Mouse (Mus musculus) splenic B cell, adult 2 months (primary cell): Measurements from ENCODE around the gene B3gnt9.
"Not testable (repeated sequence)": the region's sequence is repeated elsewhere in the genome, so short reads cannot be mapped to it uniquely, and the experiment has no call there.

Experiments
- DNase-seq: peaks from one replicate; pipeline ENCODE4 v3.0.0-alpha.2; 2011; ENCODE audit warnings: low read depth, low spot score
- H3K27me3 ChIP-seq: 2 replicates; pipeline ENCODE4 v1.6.1; 2012; ENCODE audit warnings: mild to moderate bottlenecking, low read length, moderate library complexity, mixed read lengths; ENCODE audit not compliant: control insufficient read depth, poor library complexity, insufficient read depth, severe bottlenecking
- H3K36me3 ChIP-seq: 2 replicates; pipeline ENCODE4 v1.6.1; 2012; ENCODE audit warnings: mild to moderate bottlenecking, low read length, moderate library complexity, mixed read lengths; ENCODE audit not compliant: control insufficient read depth, poor library complexity, insufficient read depth, severe bottlenecking

B3gnt9 gene

DNA sequence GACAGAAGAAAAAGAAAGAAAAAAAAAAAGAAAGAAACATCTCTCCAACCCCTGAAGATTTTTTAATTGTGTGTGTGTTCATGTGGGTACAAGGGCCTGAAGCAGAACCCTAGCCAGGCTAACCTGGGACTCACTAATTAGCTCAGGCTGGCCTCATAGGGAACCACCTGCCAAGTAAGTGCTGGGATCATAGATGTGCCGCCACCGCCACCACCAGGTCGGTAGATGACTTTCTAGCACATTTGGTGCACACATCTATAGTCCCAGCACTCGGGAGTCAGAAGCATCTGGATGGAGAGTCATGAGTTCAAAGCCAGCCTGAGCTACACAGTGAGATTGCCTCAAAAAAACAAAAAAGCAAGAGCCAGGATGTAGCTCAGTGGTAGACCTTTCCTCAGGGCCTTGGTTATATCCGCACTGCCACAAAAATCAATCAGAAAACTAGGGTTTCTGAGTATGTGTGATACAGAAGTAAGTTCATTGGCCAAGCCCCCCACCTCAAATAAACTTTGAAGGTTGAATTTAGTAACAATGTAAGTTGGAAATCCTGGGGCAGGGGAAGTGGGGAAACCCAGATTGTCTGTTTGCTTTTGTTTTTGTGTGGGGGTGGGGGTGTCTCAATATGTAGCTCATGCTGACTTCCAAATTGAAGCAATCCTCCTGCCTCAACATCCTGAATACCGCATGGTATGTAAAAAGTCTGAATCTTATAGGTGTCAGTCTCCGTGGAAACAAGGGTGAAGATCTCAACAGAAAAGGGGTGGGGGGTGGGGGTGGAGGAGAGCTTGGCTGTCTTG is 2.6 kb upstream of the B3gnt9 start:
- no peaks in the 10 kb centered on the region for H3K36me3 ChIP-seq
- DNase-seq: no peak
- no peaks in the 10 kb centered on the region for H3K27me3 ChIP-seq

DNA sequence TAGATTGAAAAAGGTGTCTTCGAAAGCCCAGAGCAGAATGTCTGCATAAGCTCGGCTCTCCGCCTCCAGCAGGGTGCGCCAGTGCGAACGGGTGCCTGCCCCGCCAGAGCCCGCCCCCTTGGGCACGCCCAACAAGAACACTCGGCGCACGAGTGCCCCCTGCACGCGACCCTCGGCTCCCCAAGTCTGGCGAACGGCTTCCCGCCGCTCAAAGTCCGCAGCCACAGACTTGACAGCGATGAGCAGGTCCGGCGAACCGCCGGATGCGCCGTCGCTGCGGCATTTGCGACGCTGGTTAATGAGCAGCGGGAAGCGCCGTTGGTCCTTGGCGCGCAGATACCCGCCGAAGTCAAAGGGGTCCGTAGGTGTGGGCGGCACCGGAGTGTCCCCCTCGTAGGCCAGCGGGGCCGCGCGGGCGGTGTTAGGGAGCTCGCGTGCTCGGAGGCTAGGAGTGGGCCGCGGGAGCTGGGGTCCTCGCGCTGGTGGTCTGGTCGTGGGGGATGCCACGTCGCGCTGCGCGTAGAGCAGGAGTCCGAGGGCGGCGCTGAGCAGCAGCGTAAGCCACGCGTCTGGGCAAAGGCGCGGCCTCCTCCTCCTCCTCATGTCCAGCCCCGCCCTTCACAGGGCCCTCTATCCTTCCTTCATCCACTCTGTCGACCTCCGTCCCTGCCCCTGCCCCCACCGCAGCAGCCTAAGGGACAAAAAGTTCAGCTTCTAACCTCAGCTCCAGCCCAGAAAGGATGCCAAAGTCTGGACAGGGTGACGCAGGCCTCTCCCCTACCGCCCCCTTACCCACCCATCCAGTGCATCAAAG is 594 bp downstream of the B3gnt9 start:
- H3K36me3 ChIP-seq: no peaks in the 10 kb centered on the region; the same call in 1 of the 2 replicates
- H3K27me3 ChIP-seq: no peaks in the 10 kb centered on the region
- peak; percentile 90 for DNase-seq

DNA sequence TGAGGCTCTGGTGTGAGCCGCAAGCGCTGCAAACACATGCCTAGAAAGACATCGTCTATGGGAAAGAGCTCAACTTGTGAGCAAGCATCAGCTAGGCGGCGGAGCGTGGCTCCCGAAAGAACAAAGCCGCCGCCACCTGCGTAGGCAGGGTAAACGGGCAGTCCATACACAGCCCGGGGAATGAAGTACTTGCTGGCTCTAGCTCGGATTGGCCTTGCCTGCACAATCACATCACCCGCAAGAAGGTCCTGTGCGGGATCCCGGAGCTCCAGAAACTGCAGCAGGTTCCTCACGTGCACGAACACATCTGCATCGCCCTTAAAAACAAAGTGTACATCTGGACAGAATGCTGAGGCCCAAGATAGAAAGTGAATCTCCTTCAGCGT is 1.2 kb downstream of the B3gnt9 start:
- Histone ChIP-seq H3K27me3 (no peaks in the 10 kb centered on the region), H3K36me3 (no peaks in the 10 kb centered on the region; the same call in 1 of the 2 replicates)
- DNase-seq: no peak

DNA sequence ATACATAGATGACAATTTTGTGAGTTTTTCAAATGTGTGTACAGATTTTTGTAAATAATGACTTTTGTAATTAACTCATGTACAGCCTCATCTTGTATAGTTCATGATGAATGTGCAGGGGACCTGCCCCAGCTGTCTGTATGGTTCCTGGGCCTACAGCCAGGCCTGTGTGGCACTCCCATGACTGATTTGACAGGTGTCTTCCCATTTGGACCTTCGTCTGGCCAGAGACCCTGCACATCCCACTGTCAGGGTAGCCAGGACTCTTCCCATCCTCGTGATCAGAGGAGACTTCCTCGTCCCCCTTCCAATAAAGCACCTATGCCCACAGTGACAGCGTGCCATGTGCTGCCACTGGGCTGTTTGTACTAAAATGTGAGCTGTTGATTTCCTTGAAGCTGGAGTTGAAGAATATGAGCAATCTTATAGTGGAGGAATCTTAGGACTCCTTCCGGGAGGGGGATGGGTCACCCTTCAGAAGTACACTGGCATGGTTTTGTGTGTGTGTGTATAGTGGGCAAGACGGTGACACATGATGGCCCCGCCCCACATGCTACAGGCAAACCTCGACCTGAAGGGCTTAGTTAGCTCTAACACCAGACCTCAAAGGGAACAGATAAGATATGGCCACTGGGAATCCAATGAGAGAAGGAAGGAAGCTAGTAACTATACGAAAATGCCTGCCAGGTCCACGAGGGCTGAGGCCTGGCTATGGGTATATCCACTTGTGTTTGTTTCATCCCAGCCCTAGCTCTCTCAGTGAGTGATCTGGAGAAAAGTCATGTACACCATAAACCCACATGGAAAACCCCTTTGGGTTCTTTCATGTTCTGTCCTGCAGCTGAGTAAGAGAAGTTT is 2.0 kb downstream of the B3gnt9 start:
- no peak for DNase-seq
- peaks cover 2% of the 10 kb centered on the region; the same call in 1 of the 2 replicates for H3K36me3 ChIP-seq
- no peaks in the 10 kb centered on the region for H3K27me3 ChIP-seq

DNA sequence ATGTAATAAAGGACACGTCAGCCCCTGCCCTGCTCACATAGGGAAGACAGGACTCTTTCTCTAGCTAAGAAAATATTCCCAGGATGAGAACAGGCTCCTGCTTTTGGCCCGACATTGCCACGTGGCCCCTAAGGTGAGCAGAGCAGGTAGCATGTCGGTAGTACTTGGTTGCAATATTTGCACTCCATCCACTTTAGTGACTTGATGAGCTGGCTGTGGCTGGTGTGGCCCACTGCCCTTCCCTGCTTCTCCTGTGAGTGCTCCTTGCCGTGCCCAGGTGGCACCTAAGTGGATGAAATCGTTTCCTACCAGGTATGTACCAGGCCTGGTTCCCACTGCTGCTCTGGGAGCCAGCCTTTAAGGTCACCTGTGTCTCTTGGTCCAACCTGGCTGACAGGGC is 3.0 kb downstream of the B3gnt9 start:
- H3K36me3 ChIP-seq: peaks cover 4% of the 10 kb centered on the region; the same call in 1 of the 2 replicates
- no peak for DNase-seq
- H3K27me3 ChIP-seq: no peaks in the 10 kb centered on the region

DNA sequence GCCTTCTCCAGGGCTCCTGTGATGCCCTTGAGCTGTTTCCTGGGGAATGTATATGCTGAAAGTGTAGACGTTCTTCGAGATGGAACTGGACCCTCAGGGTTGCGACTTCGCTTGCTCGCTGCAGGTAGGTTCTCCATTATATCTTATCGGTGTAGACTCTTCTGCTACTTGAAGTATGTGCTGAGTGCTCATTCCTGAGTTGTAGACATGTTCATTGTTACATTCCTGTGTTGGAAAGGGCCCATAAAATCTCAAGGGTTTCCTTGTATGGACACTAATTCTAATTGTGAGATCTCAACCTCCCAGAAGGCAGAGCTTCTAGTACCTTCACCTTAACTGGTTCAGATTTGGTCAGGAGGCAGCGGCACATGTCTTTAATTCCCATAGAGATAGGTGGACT is 13.9 kb downstream of the B3gnt9 start:
- no peaks in the 10 kb centered on the region for H3K27me3 ChIP-seq
- peaks cover 5% of the 10 kb centered on the region for H3K36me3 ChIP-seq
- DNase-seq: no peak

DNA sequence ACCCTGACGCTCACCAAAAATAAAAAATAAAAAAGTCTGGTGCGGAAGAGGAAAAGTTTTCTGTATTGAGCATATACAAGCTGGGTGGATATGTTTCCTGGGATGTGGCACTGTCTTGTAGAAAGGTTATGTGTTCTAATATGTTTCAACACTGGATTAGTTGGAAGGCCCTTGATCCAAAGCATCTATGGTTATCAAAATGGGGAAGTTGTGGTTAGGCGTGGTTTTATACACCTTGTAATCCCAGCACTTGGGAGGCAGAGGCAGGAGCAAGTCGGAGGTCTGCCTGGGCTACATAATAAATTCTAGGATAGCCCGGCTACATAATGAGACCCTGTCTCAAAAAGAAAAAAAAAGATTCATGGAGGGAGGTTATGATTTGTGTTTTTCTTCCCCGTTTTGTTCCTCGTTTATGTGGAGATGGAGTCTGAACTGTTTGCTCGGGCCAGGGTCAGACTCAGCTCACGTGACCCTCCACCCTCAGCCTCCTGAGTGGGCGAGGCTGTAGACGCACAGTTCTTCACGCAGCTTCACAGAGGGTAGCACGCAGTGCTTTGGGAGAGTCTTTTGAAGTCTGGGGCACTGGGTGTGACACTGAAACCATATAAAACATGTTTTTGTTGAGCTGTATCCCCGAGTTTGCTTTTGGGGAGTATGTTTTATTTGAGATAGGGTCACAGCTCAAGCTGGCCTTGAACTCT is 17.4 kb downstream of the B3gnt9 start:
- H3K36me3 ChIP-seq: peaks cover 6% of the 10 kb centered on the region
- H3K27me3 ChIP-seq: no peaks in the 10 kb centered on the region
- no peak for DNase-seq

DNA sequence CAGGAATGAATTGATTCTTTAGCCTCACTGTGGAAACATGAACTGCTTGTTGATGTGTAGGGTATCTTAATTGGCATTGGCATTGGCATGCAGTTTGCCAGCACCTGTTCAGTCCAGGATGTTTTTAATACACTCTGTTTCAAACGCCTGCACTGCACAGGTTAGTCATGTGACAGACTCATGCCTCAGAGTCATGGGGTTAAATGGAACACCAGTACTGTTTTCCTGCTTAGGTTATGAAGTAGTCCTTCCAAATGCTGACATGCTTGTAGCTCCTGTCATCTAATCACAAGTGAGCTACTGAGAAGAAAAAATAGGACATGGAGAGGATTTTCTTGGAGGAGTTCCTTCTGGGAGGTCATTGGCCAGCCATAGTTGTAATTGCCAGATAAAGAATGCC is 19.7 kb downstream of the B3gnt9 start:
- no peak for DNase-seq
- peaks cover 5% of the 10 kb centered on the region for H3K36me3 ChIP-seq
- no peaks in the 10 kb centered on the region for H3K27me3 ChIP-seq

DNA sequence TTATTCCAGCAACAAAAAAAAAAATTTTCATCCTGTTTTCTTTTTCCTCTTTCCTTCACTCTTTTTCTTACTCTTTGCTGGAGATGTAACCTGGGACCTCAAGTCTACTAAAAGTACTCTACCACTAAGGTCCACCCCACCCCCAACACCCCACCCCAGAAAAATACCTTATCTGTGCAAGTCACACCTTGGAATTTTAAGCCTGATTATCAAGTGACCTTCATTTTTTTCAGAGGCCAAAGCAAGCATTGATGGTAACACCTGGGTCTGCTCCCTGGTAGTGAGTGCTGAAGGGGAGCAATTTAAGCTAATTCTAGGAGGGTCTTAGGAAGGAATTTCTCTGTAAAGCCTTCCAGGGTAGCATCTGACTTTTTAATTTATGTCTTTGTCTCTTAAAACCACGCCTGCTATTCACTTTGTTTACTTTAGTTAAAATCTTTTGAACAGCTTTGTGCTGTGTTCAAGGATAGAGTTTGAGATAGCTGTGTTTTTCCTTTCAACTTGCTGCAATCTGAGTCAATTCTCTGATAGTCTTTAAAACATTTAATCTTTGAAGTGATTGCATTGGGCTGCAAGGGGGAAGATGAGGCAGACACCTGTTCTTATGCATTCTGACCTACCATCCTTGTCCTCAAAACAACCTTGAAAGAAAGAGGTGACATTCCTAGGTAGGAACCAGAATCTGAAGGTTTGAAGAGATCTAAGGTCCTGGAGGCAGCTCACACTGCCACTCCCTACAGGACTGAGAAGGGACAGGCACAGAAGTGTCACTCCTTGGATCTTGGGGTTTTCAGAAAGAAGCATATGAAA is 21.6 kb downstream of the B3gnt9 start:
- peaks cover 5% of the 10 kb centered on the region for H3K36me3 ChIP-seq

DNA sequence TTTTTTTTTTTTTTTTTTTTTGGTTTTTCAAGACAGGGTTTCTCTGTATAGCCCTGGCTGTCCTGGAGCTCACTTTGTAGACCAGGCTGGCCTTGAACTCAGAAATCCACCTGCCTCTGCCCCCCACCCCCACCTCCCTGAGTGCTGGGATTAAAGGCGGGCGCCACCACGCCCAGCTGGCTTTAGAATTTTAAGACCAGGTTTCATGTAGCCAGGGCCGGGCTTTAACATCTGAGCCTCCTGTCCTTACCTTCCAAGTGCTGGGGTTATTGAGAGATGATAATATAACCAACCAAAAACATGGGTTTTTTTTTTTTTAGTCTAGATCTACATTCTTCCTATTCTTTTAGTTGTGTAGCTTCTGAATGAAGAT is 22.6 kb downstream of the B3gnt9 start:
- not testable (repeated sequence) for H3K36me3 ChIP-seq, DNase-seq, H3K27me3 ChIP-seq

More for the DNA sequence above, 21.6 kb downstream of the B3gnt9 start:
- H3K27me3 ChIP-seq: no peaks in the 10 kb centered on the region
- no peak for DNase-seq

DNA sequence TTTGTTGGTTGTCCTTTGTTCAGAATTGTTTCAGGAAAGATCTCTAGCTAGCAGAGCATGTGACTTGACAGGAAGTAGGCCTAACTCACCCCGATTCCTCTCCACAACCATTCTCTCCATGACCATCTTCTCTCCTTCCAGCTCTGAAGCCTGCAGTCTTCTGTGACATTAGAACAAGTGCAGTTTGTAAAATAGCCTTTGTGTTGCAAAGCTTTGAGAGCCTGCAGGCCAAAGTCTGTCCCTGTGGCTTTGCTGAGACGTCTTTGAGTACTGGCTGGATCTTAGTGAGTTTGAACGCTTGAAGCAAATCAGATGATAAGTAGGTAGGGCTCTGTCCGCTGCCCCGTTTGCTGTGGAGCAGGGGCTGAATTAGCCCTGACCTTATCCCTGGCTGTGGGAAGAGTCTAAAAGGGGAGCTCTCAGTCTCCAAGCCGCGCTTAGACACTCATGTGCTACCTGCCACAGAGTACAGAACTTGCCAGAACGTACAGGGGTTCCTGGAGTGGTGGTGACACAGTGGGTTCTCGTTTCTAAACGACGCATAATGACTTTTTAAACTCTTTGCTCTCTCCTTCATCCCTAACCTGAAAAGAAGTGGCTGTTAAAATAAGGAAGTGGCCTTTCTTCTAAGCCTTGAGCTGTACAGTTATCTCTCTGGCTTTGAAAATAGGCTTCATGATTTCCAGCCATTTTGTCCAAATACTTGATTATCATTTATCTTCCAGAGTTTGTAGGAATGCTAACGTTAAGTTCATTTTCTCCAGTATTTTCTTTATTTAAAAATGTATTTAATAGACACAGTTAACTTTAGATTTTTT is 23.2 kb downstream of the B3gnt9 start:
- Histone ChIP-seq H3K27me3 (no peaks in the 10 kb centered on the region), H3K36me3 (peaks cover 5% of the 10 kb centered on the region)
- no peak for DNase-seq

DNA sequence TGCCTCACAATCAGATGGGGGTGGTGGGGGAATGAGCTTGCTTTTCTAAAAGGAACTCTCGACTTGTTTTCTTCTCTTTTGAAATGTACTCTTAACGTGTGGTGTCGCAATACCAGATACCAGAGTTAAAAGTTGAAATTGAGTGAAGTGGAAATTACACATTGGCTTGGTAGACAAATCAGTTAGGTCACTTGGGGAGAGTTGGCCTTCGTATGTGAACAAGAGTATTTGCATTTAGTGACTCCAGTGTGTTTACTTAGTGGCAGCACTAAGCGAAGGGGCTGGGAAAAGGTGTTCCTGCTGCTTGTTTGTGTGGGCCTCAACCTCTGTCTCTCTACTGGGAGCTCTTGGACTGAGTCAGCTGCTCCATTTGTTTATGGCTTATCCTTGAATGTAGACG is 29.0 kb downstream of the B3gnt9 start:
- Histone ChIP-seq H3K27me3 (no peaks in the 10 kb centered on the region), H3K36me3 (no peaks in the 10 kb centered on the region)
- no peak for DNase-seq

DNA sequence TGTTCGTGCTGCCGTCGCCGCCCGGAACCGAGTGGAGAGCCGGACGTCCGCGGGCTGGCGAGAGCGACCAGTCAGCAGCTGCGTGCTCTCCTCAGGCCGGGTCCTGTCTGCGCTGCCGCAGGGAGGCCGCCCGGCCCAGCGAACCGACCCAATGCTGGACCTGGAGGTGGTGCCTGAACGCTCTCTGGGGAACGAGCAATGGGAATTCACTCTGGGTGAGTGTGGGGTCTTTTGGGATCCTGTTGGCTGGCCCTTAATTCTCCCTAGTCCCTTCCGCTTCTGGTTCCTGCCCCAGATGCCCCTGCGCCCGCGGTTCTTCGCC is 29.7 kb downstream of the B3gnt9 start:
- H3K27me3 ChIP-seq: no peaks in the 10 kb centered on the region
- DNase-seq: no peak

More for the DNA sequence above, 29.7 kb downstream of the B3gnt9 start:
- H3K36me3 ChIP-seq: no peaks in the 10 kb centered on the region
